Mouse (Mus musculus) liver, postnatal 0 days (tissue): ENCODE data around the gene Zbtb20. TPM values are rescaled to one million over a fixed set of nuclear protein-coding genes. Genes with fewer than 3 reads are reported as not detected.

Experiments
- ATAC-seq: fragments of 200-750 bp; cut with Nextera tagmentation; 2 replicates; pipeline ENCODE4 v1.8.0; 2017; ENCODE audit warnings: mild to moderate bottlenecking, moderate library complexity
- DNase-seq: peaks from one replicate; pipeline ENCODE4 v3.0.0-alpha.2; 2016
- H3K27ac ChIP-seq: fragments of 300-500 bp; sonication (generic); 2 replicates; pipeline ENCODE4 v1.5.1; 2014; ENCODE audit warnings: antibody characterized with exemption, moderate library complexity, mild to moderate bottlenecking, low read depth
- H3K27me3 ChIP-seq: fragments of 300-500 bp; sonication (generic); 2 replicates; pipeline ENCODE4 v1.6.1; 2014; ENCODE audit warnings: low read length, control low read depth, mixed read lengths; ENCODE audit not compliant: insufficient read depth
- H3K36me3 ChIP-seq: fragments of 300-500 bp; sonication (generic); replicated peaks from 2 replicates; pipeline ENCODE4 v1.6.1; 2014; ENCODE audit warnings: mild to moderate bottlenecking, control low read depth, low read length, moderate library complexity, mixed read lengths; ENCODE audit not compliant: insufficient read depth
- H3K4me1 ChIP-seq: fragments of 300-500 bp; sonication (generic); 2 replicates; pipeline ENCODE4 v1.6.1; 2014; ENCODE audit warnings: antibody characterized with exemption, mild to moderate bottlenecking, control low read depth; ENCODE audit not compliant: insufficient read depth
- H3K4me2 ChIP-seq: fragments of 300-500 bp; sonication (generic); 2 replicates; pipeline ENCODE4 v1.6.1; 2014; ENCODE audit warnings: low read depth, mild to moderate bottlenecking, low read length, moderate library complexity, mixed read lengths
- H3K4me3 ChIP-seq: fragments of 300-500 bp; sonication (generic); 2 replicates; pipeline ENCODE4 v1.5.1; 2014; ENCODE audit warnings: low read depth, low read length
- H3K9ac ChIP-seq: fragments of 300-500 bp; sonication (generic); replicated peaks from 2 replicates; pipeline ENCODE4 v1.6.1; 2014; ENCODE audit warnings: mild to moderate bottlenecking, moderate library complexity
- H3K9me3 ChIP-seq: fragments of 300-500 bp; sonication (generic); 2 replicates; pipeline ENCODE4 v1.6.1; 2016; ENCODE audit warnings: mild to moderate bottlenecking, control low read depth, low read length, mixed read lengths
- CTCF ChIP-seq: sonication (generic); IDR thresholded peaks from 2 replicates; pipeline ENCODE4 v1.5.1; 2016; ENCODE audit warnings: antibody characterized with exemption, low read depth
- EP300 ChIP-seq: IDR thresholded peaks from 2 replicates; pipeline ENCODE4 v1.6.1; 2016; ENCODE audit warnings: antibody characterized with exemption, low read depth, mild to moderate bottlenecking
- WGBS: fragments of 180-500 bp; shearing (Covaris S2); extraction: QIAGEN DNeasy Blood & Tissue Kit; methylation state at CpG from one replicate; pipeline ENCODE4 v1.1.7; 2014; ENCODE audit not compliant: insufficient replicate concordance; 5-methylcytosine and 5-hydroxymethylcytosine counted together
- polyA plus RNA-seq: library from polyadenylated mRNA; unstranded; fragments of >200 nt; fragmentation: Nextera tagmentation; extraction: Ambion mirVana; gene quantifications from 2 replicates; pipeline ENCODE4 v1.2.1, GENCODE M21; 2015

The Zbtb20 gene
- polyA plus RNA-seq, 1 experiment from 2014 or later, result 9.2 TPM

DNA sequence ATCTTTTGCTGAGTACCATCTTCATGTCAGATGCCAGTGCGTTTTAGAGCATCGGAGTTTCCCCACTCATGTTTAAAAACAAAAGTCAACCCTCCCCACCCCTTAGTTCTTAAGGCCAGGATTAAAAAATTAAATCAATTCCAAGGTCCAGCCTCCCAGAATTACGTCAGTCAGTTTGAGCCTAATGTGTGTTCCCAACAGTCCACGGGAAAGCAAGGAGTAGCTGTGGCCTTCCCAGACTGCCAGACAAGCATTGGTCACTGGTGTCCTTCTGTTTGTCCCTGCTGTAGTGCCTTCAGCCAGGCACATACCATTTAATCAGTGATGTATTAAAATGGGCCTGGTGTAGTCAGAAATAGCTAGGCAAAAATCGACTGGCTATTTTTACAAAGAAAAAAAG is 673.1 kb downstream of the Zbtb20 start:
- Histone ChIP-seq H3K36me3 (no peaks in the 10 kb centered on the region), H3K4me3 (no peak overlapping the region), H3K27me3 (no peaks in the 10 kb centered on the region), H3K4me2 (no peak overlapping the region), H3K27ac (peak overlapping the region; percentile 77), H3K4me1 (peaks cover 28% of the 10 kb centered on the region), H3K9ac (no peak overlapping the region), H3K9me3 (no peaks in the 10 kb centered on the region)
- ATAC-seq, result peak; percentile 92
- no peak for TF ChIP-seq CTCF
- TF ChIP-seq EP300, result 0 out of 2 replicates have a peak, but pooled peaks have one; percentile 23
- 54% methylated on average over 5 of the region's 5 CpGs for whole genome bisulfite sequencing
- no peak for DNase-seq

DNA sequence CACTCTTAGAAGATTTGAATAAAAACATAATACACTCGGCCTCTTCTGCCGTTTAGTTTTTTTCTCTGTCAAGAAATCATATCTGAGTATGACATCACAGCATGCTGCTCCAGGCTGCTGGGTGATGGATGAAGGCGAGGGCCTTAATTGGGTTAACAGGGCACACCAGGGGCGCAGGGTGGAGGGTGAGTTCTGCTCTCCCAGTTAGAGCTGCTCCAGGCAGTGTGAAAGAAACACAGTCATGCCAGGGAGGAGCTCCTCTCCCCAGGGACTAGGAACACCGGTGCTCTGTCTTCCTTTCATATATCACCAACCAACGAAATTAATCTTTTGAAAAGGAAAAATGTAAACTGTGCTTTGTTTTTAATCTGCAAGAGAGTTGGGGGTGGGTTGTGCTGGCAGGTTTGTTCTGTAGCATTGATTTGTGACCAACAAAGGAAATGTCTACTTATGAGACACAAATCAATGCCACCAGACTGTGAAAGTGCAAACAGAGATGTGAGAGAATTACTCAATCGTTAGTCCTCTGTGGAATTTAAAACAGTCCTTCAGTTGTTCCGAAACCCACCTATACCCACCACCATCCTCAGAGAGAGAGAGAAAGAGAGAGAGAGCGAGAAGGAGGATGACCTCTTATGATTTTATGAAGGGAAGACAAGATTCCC is 673.9 kb downstream of the Zbtb20 start:
- no peak overlapping the region for H3K4me3 ChIP-seq

DNA sequence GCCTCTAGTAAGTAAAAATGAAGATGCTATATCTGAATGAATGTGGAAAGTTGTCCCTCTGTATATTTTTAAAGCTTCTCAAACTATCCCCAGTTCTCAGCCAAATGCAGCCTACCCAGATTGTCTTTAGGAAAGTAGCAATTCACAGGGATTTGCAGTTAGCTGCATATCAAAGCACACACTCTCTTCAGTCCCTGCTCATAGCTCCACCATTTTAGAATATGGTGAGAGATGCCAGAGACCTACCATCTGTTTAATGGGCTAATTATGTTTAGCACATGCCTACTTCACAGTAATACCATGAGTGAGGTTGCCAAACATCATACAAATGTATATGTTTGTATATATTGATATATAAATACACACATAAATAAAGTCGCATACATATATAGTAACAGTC is 676.8 kb downstream of the Zbtb20 start:
- no peak for TF ChIP-seq EP300
- TF ChIP-seq CTCF, result no peak
- Histone ChIP-seq H3K4me3 (no peak overlapping the region), H3K4me1 (peaks cover 18% of the 10 kb centered on the region), H3K36me3 (no peaks in the 10 kb centered on the region), H3K27me3 (no peaks in the 10 kb centered on the region), H3K27ac (no peak overlapping the region), H3K9ac (no peak overlapping the region), H3K9me3 (no peaks in the 10 kb centered on the region), H3K4me2 (no peak overlapping the region)
- DNase-seq (no peak), ATAC-seq (no peak)
- 74% methylated on average over 1 of the region's 1 CpGs for WGBS

More for the DNA sequence above, 673.9 kb downstream of the Zbtb20 start:
- DNase-seq, result no peak
- Histone ChIP-seq H3K4me1 (peaks cover 28% of the 10 kb centered on the region), H3K4me2 (peak overlapping the region; percentile 14; the same call in 1 of the 2 replicates), H3K36me3 (no peaks in the 10 kb centered on the region), H3K27ac (peak overlapping the region; percentile 77), H3K27me3 (no peaks in the 10 kb centered on the region), H3K9ac (no peak overlapping the region; the same call in 1 of the 2 replicates), H3K9me3 (no peaks in the 10 kb centered on the region)
- WGBS, result 49% methylated on average over 9 of the region's 9 CpGs
- TF ChIP-seq EP300 (no peak), CTCF (no peak)
- peak; percentile 33 for ATAC-seq

DNA sequence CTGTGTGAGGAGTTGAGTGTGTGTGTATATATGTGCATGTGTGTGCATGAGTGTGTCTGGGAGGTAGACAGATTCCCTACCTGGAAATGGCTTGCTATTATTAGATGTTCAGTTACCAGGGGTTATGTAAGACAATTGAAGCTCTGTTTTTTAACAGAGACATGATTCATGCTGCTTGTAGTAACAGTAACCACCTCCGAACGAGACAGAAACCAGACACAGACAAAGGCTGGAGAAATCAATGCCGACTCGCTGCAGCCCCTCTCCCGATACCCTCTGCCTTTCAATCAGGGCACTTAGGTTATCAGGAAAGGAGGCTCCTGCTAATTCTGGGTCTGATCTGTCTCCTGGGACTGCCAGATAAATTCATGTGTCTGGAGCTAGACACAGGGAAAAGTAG is 681.7 kb downstream of the Zbtb20 start:
- Histone ChIP-seq H3K9me3 (no peaks in the 10 kb centered on the region), H3K4me3 (no peak overlapping the region), H3K9ac (no peak overlapping the region), H3K27me3 (no peaks in the 10 kb centered on the region), H3K4me2 (no peak overlapping the region), H3K4me1 (no peaks in the 10 kb centered on the region), H3K36me3 (no peaks in the 10 kb centered on the region), H3K27ac (no peak overlapping the region)
- no peak for TF ChIP-seq CTCF
- no peak for TF ChIP-seq EP300
- 71% methylated on average over 5 of the region's 5 CpGs for WGBS
- DNase-seq (no peak), ATAC-seq (no peak)

DNA sequence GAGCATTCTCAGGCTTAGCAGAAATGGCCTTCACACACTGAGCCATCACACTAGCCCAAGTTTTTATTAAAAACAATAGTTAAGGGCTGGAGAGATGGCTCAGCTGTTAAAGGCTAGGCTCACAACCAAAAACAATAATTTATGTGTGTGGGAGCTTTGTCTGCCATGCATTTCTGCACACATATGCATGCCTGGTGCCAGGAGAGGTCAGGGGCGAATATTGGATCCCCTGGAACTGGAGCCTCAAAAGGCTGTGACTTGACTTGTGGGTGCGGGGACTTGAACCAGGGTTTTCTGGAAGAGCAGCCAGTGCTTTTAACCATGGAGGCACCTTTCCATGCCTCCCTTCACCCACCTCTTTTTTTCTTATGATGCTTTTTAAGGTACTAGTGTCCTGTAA is 685.6 kb downstream of the Zbtb20 start:
- no peak overlapping the region for H3K4me3 ChIP-seq
- WGBS, result 86% methylated on average over 2 of the region's 2 CpGs
- TF ChIP-seq CTCF (no peak), EP300 (no peak)
- DNase-seq, result no peak
- no peaks in the 10 kb centered on the region for H3K36me3 ChIP-seq
- no peaks in the 10 kb centered on the region for H3K4me1 ChIP-seq
- no peak overlapping the region for H3K4me2 ChIP-seq
- H3K9me3 ChIP-seq, result no peaks in the 10 kb centered on the region
- no peak for ATAC-seq
- no peak overlapping the region for H3K9ac ChIP-seq
- H3K27ac ChIP-seq, result no peak overlapping the region
- H3K27me3 ChIP-seq, result no peaks in the 10 kb centered on the region

DNA sequence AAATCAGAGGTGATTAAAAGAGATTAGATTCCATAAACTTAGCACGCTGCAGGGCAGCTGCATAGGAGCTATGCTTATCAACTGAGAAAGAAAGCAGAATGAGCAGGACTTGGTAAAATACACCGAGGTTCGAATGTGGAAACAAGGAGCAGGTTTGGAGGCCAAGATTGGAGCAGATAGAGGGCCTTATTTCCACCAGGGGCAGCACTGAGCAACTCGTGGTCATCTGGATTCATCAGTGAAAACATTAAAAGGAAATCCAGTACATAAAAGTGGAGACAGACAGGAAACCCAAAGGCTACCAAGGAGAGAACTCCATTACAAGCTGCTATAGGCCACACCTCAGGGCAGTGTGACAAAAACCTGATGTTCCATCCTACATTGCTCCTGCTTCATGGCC is 686.3 kb downstream of the Zbtb20 start:
- WGBS, result 72% methylated on average over 4 of the region's 4 CpGs
- H3K36me3 ChIP-seq, result no peaks in the 10 kb centered on the region
- H3K4me3 ChIP-seq, result no peak overlapping the region
- H3K9ac ChIP-seq, result no peak overlapping the region
- no peaks in the 10 kb centered on the region for H3K4me1 ChIP-seq
- H3K9me3 ChIP-seq, result no peaks in the 10 kb centered on the region
- no peaks in the 10 kb centered on the region for H3K27me3 ChIP-seq
- no peak overlapping the region for H3K27ac ChIP-seq
- H3K4me2 ChIP-seq, result no peak overlapping the region
- TF ChIP-seq EP300 (no peak), CTCF (peak; percentile 37; the same call in 1 of the 2 replicates)
- no peak for DNase-seq
- no peak for ATAC-seq
